Mouse (Mus musculus): ENCODE data around the gene Fabp3. TPM values are rescaled to one million over a fixed set of nuclear protein-coding genes. Genes with fewer than 3 reads are reported as not detected.

Fabp3 gene
- polyA plus RNA-seq, 2 experiments: 41.6 to 47.3 TPM

DNA sequence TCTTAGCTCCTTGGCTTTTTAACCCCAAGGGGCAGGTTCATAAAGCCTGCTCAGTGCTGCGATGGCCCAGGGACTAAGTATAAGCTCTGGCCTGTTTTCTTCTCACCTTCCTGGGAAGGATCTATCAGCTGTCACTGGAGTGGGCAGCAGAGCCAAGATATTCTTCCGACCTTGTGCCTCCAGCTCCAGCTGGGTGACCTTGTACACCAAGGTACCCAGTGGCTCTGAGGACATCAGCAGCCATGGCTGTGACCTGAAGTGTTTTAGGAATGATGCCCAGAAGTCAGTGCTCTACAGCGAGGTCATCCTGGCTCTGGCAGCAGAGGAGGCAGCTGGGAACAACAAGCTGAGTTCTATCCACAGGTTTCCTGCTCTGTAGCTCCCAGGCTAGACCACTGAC is 4.1 kb downstream of the Fabp3 start:
- peaks cover 31% of the 10 kb centered on the region for H3K36me3 ChIP-seq (ENCODE audit: control insufficient read depth, insufficient read depth, low read length)
- H3K4me1 ChIP-seq (ENCODE audit: control insufficient read depth, insufficient read depth, low read length): peaks cover 7% of the 10 kb centered on the region
- H3K4me3 ChIP-seq (replicated peaks; ENCODE audit: low read length): no peak overlapping the region
- no peak for TF ChIP-seq POLR2A (IDR thresholded peaks at IDR 0.05; ENCODE audit: borderline replicate concordance, extremely low read depth, insufficient read depth, insufficient read length)
- 89% methylated on average over 3 of the region's 3 CpGs for WGBS
- H3K27ac ChIP-seq (replicated peaks; ENCODE audit: low read depth, low read length): no peak overlapping the region
- peaks cover 27% of the 10 kb centered on the region; the same call in 1 of the 2 replicates for H3K27me3 ChIP-seq (ENCODE audit: control insufficient read depth, insufficient read depth, low read length)
- DNase-seq (ENCODE audit: low spot score) (no peak), ATAC-seq (ENCODE audit: low FRiP score, low read depth) (no peak)
- no peak overlapping the region for H3K9ac ChIP-seq (ENCODE audit: low read depth, low read length, severe bottlenecking)
- no peaks in the 10 kb centered on the region for H3K9me3 ChIP-seq (ENCODE audit: control insufficient read depth, low read length)
- H3K4me2 ChIP-seq (replicated peaks; ENCODE audit: low read depth, low read length, severe bottlenecking): no peak overlapping the region

DNA sequence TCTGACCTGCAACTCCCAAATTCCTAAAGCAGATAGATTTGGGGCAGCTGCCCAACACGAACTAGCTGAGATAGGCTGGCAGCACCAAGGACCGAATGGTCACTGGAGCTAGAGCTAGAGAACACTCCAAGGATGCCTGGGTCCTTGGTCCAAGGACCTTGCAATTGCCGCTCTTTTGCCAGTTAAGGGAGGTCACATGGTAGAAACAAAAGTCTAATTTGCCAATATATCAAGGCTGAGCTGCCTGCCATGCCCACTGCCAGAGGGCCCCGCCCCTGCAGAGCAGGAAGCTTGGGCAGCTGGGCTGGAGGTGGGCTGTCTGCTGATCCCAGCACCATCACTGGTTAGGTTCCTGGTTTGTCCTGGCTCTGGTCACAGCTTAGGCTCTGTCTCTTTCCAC is 5.2 kb downstream of the Fabp3 start:
- Histone ChIP-seq H3K9me3 (ENCODE audit: control insufficient read depth, low read length) (no peaks in the 10 kb centered on the region), H3K4me1 (ENCODE audit: control insufficient read depth, insufficient read depth, low read length) (no peaks in the 10 kb centered on the region; the same call in none of the 2 replicates), H3K27me3 (ENCODE audit: control insufficient read depth, insufficient read depth, low read length) (peaks cover 18% of the 10 kb centered on the region; the same call in 1 of the 2 replicates), H3K27ac (replicated peaks; ENCODE audit: low read depth, low read length) (no peak overlapping the region), H3K9ac (ENCODE audit: low read depth, low read length, severe bottlenecking) (no peak overlapping the region), H3K36me3 (ENCODE audit: control insufficient read depth, insufficient read depth, low read length) (peaks cover 37% of the 10 kb centered on the region), H3K4me2 (replicated peaks; ENCODE audit: low read depth, low read length, severe bottlenecking) (no peak overlapping the region), H3K4me3 (replicated peaks; ENCODE audit: low read length) (no peak overlapping the region)
- DNase-seq (ENCODE audit: low spot score): no peak
- TF ChIP-seq POLR2A (IDR thresholded peaks at IDR 0.05; ENCODE audit: borderline replicate concordance, extremely low read depth, insufficient read depth, insufficient read length): no peak
- no peak for ATAC-seq (ENCODE audit: low FRiP score, low read depth)
- 92% methylated on average over 4 of the region's 4 CpGs for WGBS

GRCm38 (mm10) chr4:130315771-130316527 is 7.6 kb downstream of the Fabp3 start:
- Histone ChIP-seq H3K4me3 (replicated peaks; ENCODE audit: low read length) (no peak overlapping the region), H3K4me1 (ENCODE audit: control insufficient read depth, insufficient read depth, low read length) (no peaks in the 10 kb centered on the region), H3K9me3 (ENCODE audit: control insufficient read depth, low read length) (no peaks in the 10 kb centered on the region), H3K36me3 (ENCODE audit: control insufficient read depth, insufficient read depth, low read length) (peaks cover 48% of the 10 kb centered on the region), H3K27ac (replicated peaks; ENCODE audit: low read depth, low read length) (no peak overlapping the region), H3K27me3 (ENCODE audit: control insufficient read depth, insufficient read depth, low read length) (no peaks in the 10 kb centered on the region), H3K9ac (ENCODE audit: low read depth, low read length, severe bottlenecking) (no peak overlapping the region), H3K4me2 (replicated peaks; ENCODE audit: low read depth, low read length, severe bottlenecking) (no peak overlapping the region)
- DNase-seq (ENCODE audit: low spot score) (peak; percentile 36), ATAC-seq (ENCODE audit: low FRiP score, low read depth) (no peak)
- TF ChIP-seq POLR2A (IDR thresholded peaks at IDR 0.05; ENCODE audit: borderline replicate concordance, extremely low read depth, insufficient read depth, insufficient read length): no peak
- WGBS: 79% methylated on average over 13 of the region's 13 CpGs

GRCm38 (mm10) chr4:130316691-130317090 is 8.3 kb downstream of the Fabp3 start:
- H3K27me3 ChIP-seq (ENCODE audit: control insufficient read depth, insufficient read depth, low read length): no peaks in the 10 kb centered on the region
- no peak overlapping the region for H3K9ac ChIP-seq (ENCODE audit: low read depth, low read length, severe bottlenecking)
- H3K27ac ChIP-seq (replicated peaks; ENCODE audit: low read depth, low read length): no peak overlapping the region
- no peak overlapping the region for H3K4me2 ChIP-seq (replicated peaks; ENCODE audit: low read depth, low read length, severe bottlenecking)
- ATAC-seq (ENCODE audit: low FRiP score, low read depth): no peak
- no peaks in the 10 kb centered on the region for H3K4me1 ChIP-seq (ENCODE audit: control insufficient read depth, insufficient read depth, low read length)
- H3K4me3 ChIP-seq (replicated peaks; ENCODE audit: low read length): no peak overlapping the region
- H3K36me3 ChIP-seq (ENCODE audit: control insufficient read depth, insufficient read depth, low read length): peaks cover 50% of the 10 kb centered on the region
- no peak for TF ChIP-seq POLR2A (IDR thresholded peaks at IDR 0.05; ENCODE audit: borderline replicate concordance, extremely low read depth, insufficient read depth, insufficient read length)
- 85% methylated on average over 10 of the region's 10 CpGs for WGBS
- H3K9me3 ChIP-seq (ENCODE audit: control insufficient read depth, low read length): no peaks in the 10 kb centered on the region
- no peak for DNase-seq (ENCODE audit: low spot score)

DNA sequence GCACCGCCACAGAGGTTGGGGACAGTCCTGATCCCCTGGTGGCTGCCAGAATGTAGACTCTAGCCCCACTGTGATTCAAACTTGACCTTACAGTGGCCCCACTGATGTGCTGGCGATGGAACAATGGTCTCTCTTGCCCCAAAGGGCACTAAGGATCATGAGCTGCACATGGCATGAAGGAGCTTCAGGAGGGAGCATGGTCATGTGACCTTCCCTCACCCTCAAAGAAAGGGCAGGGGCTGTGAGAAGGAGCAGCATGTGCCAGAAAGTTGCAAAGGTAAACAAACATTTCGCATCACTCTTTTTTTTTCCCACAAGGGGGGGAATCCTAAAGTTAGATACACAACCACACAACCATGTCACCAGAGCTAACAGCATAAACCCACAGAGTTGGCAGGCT is 9.7 kb downstream of the Fabp3 start:
- no peak for DNase-seq (ENCODE audit: low spot score)
- 68% methylated on average over 3 of the region's 3 CpGs for WGBS
- Histone ChIP-seq H3K9me3 (ENCODE audit: control insufficient read depth, low read length) (no peaks in the 10 kb centered on the region), H3K4me1 (ENCODE audit: control insufficient read depth, insufficient read depth, low read length) (no peaks in the 10 kb centered on the region), H3K27ac (replicated peaks; ENCODE audit: low read depth, low read length) (no peak overlapping the region), H3K9ac (ENCODE audit: low read depth, low read length, severe bottlenecking) (no peak overlapping the region), H3K4me2 (replicated peaks; ENCODE audit: low read depth, low read length, severe bottlenecking) (no peak overlapping the region), H3K36me3 (ENCODE audit: control insufficient read depth, insufficient read depth, low read length) (peaks cover 59% of the 10 kb centered on the region), H3K27me3 (ENCODE audit: control insufficient read depth, insufficient read depth, low read length) (no peaks in the 10 kb centered on the region), H3K4me3 (replicated peaks; ENCODE audit: low read length) (no peak overlapping the region)
- TF ChIP-seq POLR2A (IDR thresholded peaks at IDR 0.05; ENCODE audit: borderline replicate concordance, extremely low read depth, insufficient read depth, insufficient read length): no peak
- ATAC-seq (ENCODE audit: low FRiP score, low read depth): no peak
